8 mouse cellular contexts compared by ENCODE assay signal in the genomic region with DNA sequence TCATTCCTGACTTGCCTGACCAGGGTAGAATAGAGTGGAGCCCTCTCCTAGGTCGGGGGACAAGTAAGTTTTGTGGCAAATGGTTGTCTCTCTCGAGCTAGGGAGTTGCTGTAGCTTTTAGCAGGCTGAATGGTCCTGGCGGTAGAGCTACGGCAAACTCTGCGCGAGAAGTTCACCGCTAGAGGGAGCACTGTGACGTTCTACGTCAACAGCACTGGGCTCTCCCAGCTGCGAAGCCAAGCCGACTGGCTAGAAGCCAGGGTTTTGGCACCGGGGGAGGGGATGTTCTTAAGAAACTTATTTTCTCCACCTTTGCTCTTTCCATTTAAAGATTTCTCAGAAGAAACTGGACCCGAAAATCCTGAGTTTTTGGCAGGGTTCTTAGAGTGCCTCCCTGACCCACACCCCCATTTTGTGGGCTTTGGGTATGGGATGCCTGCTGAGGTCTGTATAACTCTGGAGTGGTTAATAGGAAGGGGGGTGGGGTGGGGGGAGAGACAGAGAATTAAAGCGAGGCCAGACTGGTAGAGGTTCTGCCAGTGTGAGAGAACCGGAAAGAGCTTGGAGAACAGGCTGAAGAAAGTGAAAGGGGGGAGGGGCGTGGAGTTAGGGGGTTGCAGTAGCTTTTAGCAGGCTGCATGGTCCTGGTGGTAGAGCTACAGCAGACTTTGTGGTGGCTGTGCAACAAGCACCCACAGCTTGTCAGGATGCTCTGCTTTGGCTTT. TPM values are rescaled to one million over a fixed set of nuclear protein-coding genes. Genes with fewer than 3 reads are reported as not detected.
DNase-seq lines count a peak whose midpoint lies in the region; ATAC-seq and TF ChIP-seq lines count a peak whose summit lies in the region.

No protein-coding gene starts in this region.

- peak; percentile 87 to 92 for ATAC-seq in hematopoietic stem cell, adult 5-6 weeks (replicated peaks in 1 of 2; ENCODE audit: insufficient read depth in 1 of 2, low FRiP score in 2 of 2, low TSS enrichment in 1 of 2, low read depth in 1 of 2, poor library complexity in 2 of 2, severe bottlenecking in 2 of 2)

- TF ChIP-seq CTCF in layer of hippocampus, adult 2 months (conservative IDR thresholded peaks at IDR 0.05), result peak; percentile 91

- peak overlapping the region; percentile 75; the same call in 1 of the 2 replicates for H3K27ac ChIP-seq in layer of hippocampus, adult 2 months

- no peak overlapping the region for H3K4me3 ChIP-seq in layer of hippocampus, adult 2 months

- peak; percentile 78 for DNase-seq in R1 (ENCODE audit: low read depth, low spot score)
- peak; percentile 98 to 99 for DNase-seq in cerebellum, postnatal 10 days
- DNase-seq in frontal cortex, postnatal 10 days (ENCODE audit: low spot score in 2 of 2), result peak; percentile 73 to 87
- peak; percentile 87 to 91 for DNase-seq in layer of hippocampus, adult 2 months (ENCODE audit: low spot score in 2 of 2)
- peak; percentile 75 to 80 for DNase-seq in lung, adult 18-20 months
- DNase-seq in ovary, postnatal 36 days (ENCODE audit: low spot score), result peak; percentile 84
- peak; percentile 47 to 50 for DNase-seq in urinary bladder, adult 18-20 months (ENCODE audit: low spot score in 2 of 2)

RNA-seq across cellular contexts. Expression of a gene that starts 35.1 kb away (rescaled TPM):
- total RNA-seq in hematopoietic stem cell, adult 5-6 weeks (2017), result not detected in 2 replicates
- 10 to 100 TPM; 38.9 to 40.9 TPM for total RNA-seq in layer of hippocampus, adult 2 months (2021)

Comparison
In these comparisons a context has a peak if more than half of its experiments do, and no peak if none do; other contexts are left out.
1. DNase-seq: peak in every context shown above with its lines; median percentile 98 in cerebellum, postnatal 10 days; 89 in layer of hippocampus, adult 2 months; 84 in ovary, postnatal 36 days; 80 in frontal cortex, postnatal 10 days; 78 in R1; 78 in lung, adult 18-20 months; 48 in urinary bladder, adult 18-20 months.
2. RNA of a gene that starts 35.1 kb away (total RNA-seq): 38.9 to 40.9 TPM in layer of hippocampus, adult 2 months; not detected in hematopoietic stem cell, adult 5-6 weeks; every median in the first group is over 10 times any median in the second.